Mouse (Mus musculus) testis, adult 2 months (tissue): ENCODE measurements at regions not wholly inside any gene's neighbourhood (a gene's known extent, or its start where the extent isn't known, plus 50 kb on each side); places are given as distances from the start of the nearest gene placed in this dataset.
A peak's percentile ranks its signal among the peaks of the same experiment; 100 is the strongest.

Source experiments
- H3K27ac ChIP-seq: fragments of 200-500 bp; 2 replicates; pipeline ENCODE4 v1.5.1; 2012; ENCODE audit warnings: low read depth, low read length; ENCODE audit not compliant: control insufficient read depth, insufficient read depth
- H3K27me3 ChIP-seq: fragments of 200-500 bp; 2 replicates; pipeline ENCODE4 v1.6.1; 2012; ENCODE audit warnings: mild to moderate bottlenecking, low read length, moderate library complexity; ENCODE audit not compliant: control insufficient read depth, insufficient read depth
- H3K36me3 ChIP-seq: fragments of 200-500 bp; 2 replicates; pipeline ENCODE4 v1.6.1; 2012; ENCODE audit warnings: mild to moderate bottlenecking, low read length; ENCODE audit not compliant: control insufficient read depth, insufficient read depth
- H3K4me1 ChIP-seq: fragments of 200-500 bp; 2 replicates; pipeline ENCODE4 v1.6.1; 2012; ENCODE audit warnings: low read length; ENCODE audit not compliant: control insufficient read depth, insufficient read depth
- H3K4me3 ChIP-seq: fragments of 200-500 bp; 2 replicates; pipeline ENCODE4 v1.5.1; 2012; ENCODE audit warnings: low read depth, mild to moderate bottlenecking, low read length, moderate library complexity, mixed read lengths; ENCODE audit not compliant: control insufficient read depth
- CTCF ChIP-seq: fragments of 200-500 bp; IDR thresholded peaks from 2 replicates; pipeline ENCODE4 v1.5.1; 2012; ENCODE audit warnings: low read depth, mild to moderate bottlenecking, inconsistent platforms, low read length, moderate library complexity; ENCODE audit not compliant: control insufficient read depth, insufficient read depth, insufficient replicate concordance
- POLR2A ChIP-seq: fragments of 200-500 bp; IDR thresholded peaks from 2 replicates; pipeline ENCODE4 v1.6.1; 2012; ENCODE audit warnings: low read depth, mild to moderate bottlenecking, inconsistent platforms, low read length, moderate library complexity; ENCODE audit not compliant: control insufficient read depth

- Histone ChIP-seq H3K27ac (no peak overlapping the region), H3K4me3 (no peak overlapping the region), H3K27me3 (no peaks in the 10 kb centered on the region), H3K36me3 (no peaks in the 10 kb centered on the region), H3K4me1 (no peaks in the 10 kb centered on the region)
- TF ChIP-seq POLR2A (no peak), CTCF (no peak)
Measured at GRCm38 (mm10) chr1:35836552-35836951, 231.6 kb upstream of the Hs6st1 start.

- H3K27ac ChIP-seq: no peak overlapping the region
- H3K4me3 ChIP-seq: no peak overlapping the region
- no peak for TF ChIP-seq CTCF
- no peak for TF ChIP-seq POLR2A
- no peaks in the 10 kb centered on the region for H3K4me1 ChIP-seq
- H3K36me3 ChIP-seq: no peaks in the 10 kb centered on the region
- no peaks in the 10 kb centered on the region for H3K27me3 ChIP-seq
Measured at GRCm38 (mm10) chr1:35838625-35839024, 229.6 kb upstream of the Hs6st1 start.

- Histone ChIP-seq H3K36me3 (no peaks in the 10 kb centered on the region), H3K27ac (no peak overlapping the region), H3K4me1 (no peaks in the 10 kb centered on the region), H3K4me3 (no peak overlapping the region), H3K27me3 (no peaks in the 10 kb centered on the region)
- TF ChIP-seq POLR2A: no peak
- TF ChIP-seq CTCF: no peak
Measured at GRCm38 (mm10) chr1:35839446-35839845, 228.8 kb upstream of the Hs6st1 start.

GRCm38 (mm10) chr1:35841626-35842025, 226.6 kb upstream of the Hs6st1 start:
- Histone ChIP-seq H3K4me1 (no peaks in the 10 kb centered on the region), H3K4me3 (no peak overlapping the region), H3K27ac (no peak overlapping the region), H3K36me3 (no peaks in the 10 kb centered on the region), H3K27me3 (no peaks in the 10 kb centered on the region)
- TF ChIP-seq POLR2A: no peak
- TF ChIP-seq CTCF: no peak

GRCm38 (mm10) chr1:35842707-35843106, 225.5 kb upstream of the Hs6st1 start:
- Histone ChIP-seq H3K36me3 (no peaks in the 10 kb centered on the region), H3K4me1 (no peaks in the 10 kb centered on the region), H3K27me3 (no peaks in the 10 kb centered on the region), H3K27ac (no peak overlapping the region), H3K4me3 (no peak overlapping the region)
- TF ChIP-seq CTCF (no peak), POLR2A (no peak)

- H3K27ac ChIP-seq: no peak overlapping the region
- no peaks in the 10 kb centered on the region for H3K27me3 ChIP-seq
- no peak for TF ChIP-seq CTCF
- no peak for TF ChIP-seq POLR2A
- no peaks in the 10 kb centered on the region for H3K36me3 ChIP-seq
- H3K4me3 ChIP-seq: no peak overlapping the region
- no peaks in the 10 kb centered on the region for H3K4me1 ChIP-seq
Measured at GRCm38 (mm10) chr1:35843566-35843965, 224.6 kb upstream of the Hs6st1 start.

GRCm38 (mm10) chr1:35846224-35846936, 221.8 kb upstream of the Hs6st1 start:
- Histone ChIP-seq H3K27me3 (no peaks in the 10 kb centered on the region), H3K27ac (no peak overlapping the region), H3K4me3 (no peak overlapping the region), H3K36me3 (no peaks in the 10 kb centered on the region), H3K4me1 (no peaks in the 10 kb centered on the region; the same call in 1 of the 2 replicates)
- TF ChIP-seq CTCF: peak; percentile 69; the same call in 1 of the 2 replicates
- no peak for TF ChIP-seq POLR2A
